Mouse (Mus musculus) ovary, postnatal 10 days (tissue): ENCODE data around the gene Fdxacb1.

Source experiments
- DNase-seq: peaks from one replicate; pipeline ENCODE4 v3.0.0; 2022; ENCODE audit warnings: low spot score

Fdxacb1 gene

GRCm38 (mm10) chr9:50750706-50751105, 17.3 kb upstream of the Fdxacb1 start:
- no peak for DNase-seq

GRCm38 (mm10) chr9:50751323-50751722, 16.7 kb upstream of the Fdxacb1 start, which contains the start of gene Cryab:
Cryab (plus strand) TSS chr9:50751325.
- no peak for DNase-seq

GRCm38 (mm10) chr9:50752054-50752602, 15.9 kb upstream of the Fdxacb1 start, which contains the start of gene Hspb2:
Hspb2 (minus strand) TSS chr9:50752354.
- no peak for DNase-seq

GRCm38 (mm10) chr9:50752784-50753615, 15.0 kb upstream of the Fdxacb1 start:
- peak; percentile 46 for DNase-seq

GRCm38 (mm10) chr9:50753947-50754346, 14.1 kb upstream of the Fdxacb1 start:
- DNase-seq: no peak

- DNase-seq: no peak
These were observed 11.3 kb upstream of the Fdxacb1 start for GRCm38 (mm10) chr9:50756711-50757110.

- no peak for DNase-seq
These were observed 6.4 kb upstream of the Fdxacb1 start for GRCm38 (mm10) chr9:50761520-50762243.

- DNase-seq: no peak
These were observed 4.7 kb upstream of the Fdxacb1 start for GRCm38 (mm10) chr9:50763331-50763730.

GRCm38 (mm10) chr9:50767531-50768106, 417 bp upstream of the Fdxacb1 start:
- DNase-seq: no peak

- no peak for DNase-seq
These were observed 2.0 kb downstream of the Fdxacb1 start for GRCm38 (mm10) chr9:50770011-50770410.

- no peak for DNase-seq
These were observed 6.0 kb downstream of the Fdxacb1 start for GRCm38 (mm10) chr9:50774026-50774462.

GRCm38 (mm10) chr9:50774991-50775612, 7.1 kb downstream of the Fdxacb1 start, which contains the start of the genes Alg9 and 1110032A03Rik:
Alg9 (plus strand) TSS chr9:50775019.
1110032A03Rik (minus strand) TSS chr9:50775520.
- peak; percentile 93 for DNase-seq

- DNase-seq: no peak
These were observed 7.7 kb downstream of the Fdxacb1 start for GRCm38 (mm10) chr9:50775662-50776126.

- no peak for DNase-seq
These were observed 8.2 kb downstream of the Fdxacb1 start for GRCm38 (mm10) chr9:50776162-50776760.

- no peak for DNase-seq
These were observed 14.1 kb downstream of the Fdxacb1 start for GRCm38 (mm10) chr9:50782155-50782554.

- DNase-seq: no peak
These were observed 27.2 kb downstream of the Fdxacb1 start for GRCm38 (mm10) chr9:50795266-50795665.

GRCm38 (mm10) chr9:50796776-50797175, 28.7 kb downstream of the Fdxacb1 start:
- no peak for DNase-seq

GRCm38 (mm10) chr9:50797641-50798040, 29.6 kb downstream of the Fdxacb1 start:
- no peak for DNase-seq

GRCm38 (mm10) chr9:50798368-50798767, 30.3 kb downstream of the Fdxacb1 start:
- no peak for DNase-seq

GRCm38 (mm10) chr9:50800985-50801384, 32.9 kb downstream of the Fdxacb1 start:
- no peak for DNase-seq

GRCm38 (mm10) chr9:50803055-50803671, 35.1 kb downstream of the Fdxacb1 start:
- DNase-seq: no peak
